Mouse (Mus musculus) liver, embryonic 16.5 days (tissue): ENCODE data around the gene Acadsb. TPM values are rescaled to one million over a fixed set of nuclear protein-coding genes. Genes with fewer than 3 reads are reported as not detected.
A peak's percentile ranks its signal among the peaks of the same experiment; 100 is the strongest.
"Not testable (repeated sequence)": the region's sequence is repeated elsewhere in the genome, so short reads cannot be mapped to it uniquely, and the experiment has no call there.

Source experiments
- ATAC-seq: fragments of 200-750 bp; cut with Nextera tagmentation; 2 replicates; pipeline ENCODE4 v1.8.0; 2017; ENCODE audit warnings: low read depth, mild to moderate bottlenecking, moderate number of reproducible peaks, moderate library complexity
- H3K27ac ChIP-seq: fragments of 300-500 bp; sonication (generic); 2 replicates; pipeline ENCODE4 v1.5.1; 2014; ENCODE audit warnings: mild to moderate bottlenecking, low read length
- H3K27me3 ChIP-seq: fragments of 300-500 bp; sonication (generic); 2 replicates; pipeline ENCODE4 v1.6.1; 2014; ENCODE audit warnings: low read depth, low read length, mixed read lengths; ENCODE audit not compliant: control insufficient read depth, insufficient read depth
- H3K36me3 ChIP-seq: fragments of 300-500 bp; sonication (generic); 2 replicates; pipeline ENCODE4 v1.6.1; 2014; ENCODE audit warnings: mild to moderate bottlenecking; ENCODE audit not compliant: control insufficient read depth, insufficient read depth
- H3K4me1 ChIP-seq: fragments of 300-500 bp; sonication (generic); 2 replicates; pipeline ENCODE4 v1.6.1; 2014; ENCODE audit warnings: low read depth, low read length, mixed read lengths; ENCODE audit not compliant: control insufficient read depth
- H3K4me2 ChIP-seq: fragments of 300-500 bp; sonication (generic); 2 replicates; pipeline ENCODE4 v1.6.1; 2014; ENCODE audit warnings: low read depth, low read length, mixed read lengths
- H3K4me3 ChIP-seq: fragments of 300-500 bp; sonication (generic); 2 replicates; pipeline ENCODE4 v1.5.1; 2014; ENCODE audit warnings: low read depth, mild to moderate bottlenecking, low read length
- H3K9ac ChIP-seq: fragments of 300-500 bp; sonication (generic); 2 replicates; pipeline ENCODE4 v1.6.1; 2014; ENCODE audit warnings: low read depth, low read length
- H3K9me3 ChIP-seq: fragments of 300-500 bp; sonication (generic); replicated peaks from 2 replicates; pipeline ENCODE4 v1.6.1; 2016; ENCODE audit warnings: low read length; ENCODE audit not compliant: control insufficient read depth
- WGBS: fragments of 180-500 bp; shearing (Covaris S2); extraction: QIAGEN DNeasy Blood & Tissue Kit; methylation state at CpG from one replicate; pipeline ENCODE4 v1.1.7; 2014; ENCODE audit not compliant: insufficient replicate concordance; 5-methylcytosine and 5-hydroxymethylcytosine counted together
- polyA plus RNA-seq: library from polyadenylated mRNA; unstranded; fragments of >200 nt; fragmentation: Nextera tagmentation; extraction: Ambion mirVana; gene quantifications from 2 replicates; pipeline ENCODE4 v1.2.1, GENCODE M21; 2015

The Acadsb gene
- 43.2 and 44.2 TPM in 2 replicates for polyA plus RNA-seq

DNA sequence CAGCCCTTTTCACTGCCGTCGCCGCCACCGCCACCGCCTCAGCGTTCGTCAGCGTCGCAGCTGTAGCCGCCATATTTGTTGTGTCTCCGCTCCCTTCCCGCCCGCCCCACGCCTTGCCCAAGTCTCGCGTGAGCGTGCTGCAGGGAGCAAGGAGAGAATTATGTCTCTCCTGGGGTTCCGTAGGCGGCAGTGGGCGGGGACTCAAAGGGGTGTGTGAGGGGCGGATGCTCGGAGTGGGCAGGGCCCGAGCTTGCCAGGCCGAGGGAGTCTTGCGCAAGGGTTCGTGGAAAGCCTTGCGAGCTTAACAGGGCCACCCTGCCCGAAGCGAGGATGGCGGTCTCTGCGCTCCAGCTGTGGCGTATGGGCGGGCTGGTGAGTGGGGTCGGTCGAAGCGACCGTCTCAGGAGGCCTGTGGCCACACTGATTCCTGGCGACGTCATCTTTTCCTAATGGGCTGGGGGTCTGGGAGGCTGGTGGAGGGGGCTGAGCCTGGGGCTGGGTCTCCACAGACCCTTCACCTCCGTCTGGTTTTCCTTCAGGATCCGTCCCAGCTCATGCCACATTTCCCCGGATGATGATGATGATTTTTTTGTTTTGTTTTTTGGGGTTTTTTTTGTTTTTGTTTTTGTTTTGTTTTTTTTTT is at the start of gene Acadsb, which contains the start of gene Ikzf5:
Acadsb (plus strand) TSS at position 186 of the 643 bp plus-strand sequence.
Ikzf5 (minus strand) TSS at position 106 of the 643 bp plus-strand sequence.
- peak within 1 kb of the TSS; percentile 86 for H3K27ac ChIP-seq
- no peaks in the 10 kb centered on the region for H3K9me3 ChIP-seq
- peak within 1 kb of the TSS; percentile 98 for H3K4me3 ChIP-seq
- H3K4me2 ChIP-seq: peak within 1 kb of the TSS; percentile 78
- no peaks in the 10 kb centered on the region for H3K27me3 ChIP-seq
- H3K4me1 ChIP-seq: peaks cover 14% of the 10 kb centered on the region
- no peaks in the 10 kb centered on the region for H3K36me3 ChIP-seq
- WGBS: 0% methylated on average over 42 of the region's 42 CpGs
- peak within 1 kb of the TSS; percentile 99 for H3K9ac ChIP-seq
- peak; percentile 99 for ATAC-seq

DNA sequence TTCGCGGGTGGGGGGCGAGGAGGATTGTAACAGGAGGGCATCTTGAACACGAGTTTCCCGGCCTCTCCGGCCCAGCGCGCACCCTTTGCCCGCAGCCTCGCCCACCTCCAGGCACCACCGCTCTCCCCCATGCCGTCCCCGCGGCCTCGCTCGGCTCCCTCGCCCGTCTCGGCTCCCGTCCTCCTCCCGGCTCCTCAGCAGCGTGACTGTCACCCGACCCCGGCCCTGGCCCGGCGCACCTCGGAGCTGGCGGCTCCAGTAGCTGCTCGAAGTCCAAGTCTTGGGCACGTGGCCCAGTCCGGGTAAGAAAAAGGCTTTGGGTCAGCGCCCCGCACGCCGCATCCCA is 48.2 kb upstream of the Acadsb start:
- H3K36me3 ChIP-seq: peaks cover 5% of the 10 kb centered on the region
- H3K9ac ChIP-seq: peak overlapping the region; percentile 98
- H3K9me3 ChIP-seq: no peaks in the 10 kb centered on the region
- ATAC-seq: peak; percentile 56
- WGBS: under 1% methylated on average over 35 of the region's 35 CpGs
- no peaks in the 10 kb centered on the region for H3K27me3 ChIP-seq
- H3K4me1 ChIP-seq: peaks cover 15% of the 10 kb centered on the region
- H3K4me3 ChIP-seq: peak overlapping the region; percentile 97
- peak overlapping the region; percentile 97 for H3K4me2 ChIP-seq
- H3K27ac ChIP-seq: peak overlapping the region; percentile 87

DNA sequence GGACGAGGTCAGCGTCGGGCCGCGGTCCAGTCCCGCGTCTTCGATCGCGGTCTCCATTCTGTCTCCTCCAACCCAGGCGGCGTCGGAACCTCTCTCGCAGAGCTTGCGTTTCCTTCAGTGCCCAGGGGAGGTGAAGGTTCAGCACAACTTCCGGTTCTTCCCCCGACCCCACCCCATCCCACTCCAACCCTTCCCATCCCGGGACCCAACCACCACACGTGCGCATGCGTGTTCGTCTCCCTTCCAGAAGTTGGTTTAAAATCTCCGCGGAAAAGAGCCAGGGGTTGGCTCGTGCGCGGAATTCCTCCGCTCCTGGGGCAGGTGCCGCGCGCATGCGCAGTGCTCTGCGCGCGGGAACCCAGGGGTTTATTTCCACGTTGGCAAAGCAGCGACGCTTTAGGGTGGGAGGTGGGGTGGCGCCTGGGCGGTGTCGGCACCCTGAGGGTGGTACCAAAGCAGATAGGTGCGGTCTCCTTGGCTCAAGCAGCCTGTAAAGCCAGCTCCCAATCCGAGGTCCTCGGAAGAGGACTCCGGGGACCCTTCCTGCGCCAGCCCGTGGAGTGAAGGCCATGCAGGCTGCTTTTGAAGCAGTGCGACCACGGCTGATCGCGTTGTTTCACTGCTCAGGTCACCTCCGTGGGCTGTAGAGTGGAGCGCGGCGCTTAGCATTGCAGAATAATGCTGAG is 47.6 kb upstream of the Acadsb start, which contains the start of gene 2310057M21Rik:
2310057M21Rik (minus strand) TSS at position 145 of the 686 bp plus-strand sequence.
- Histone ChIP-seq H3K4me1 (peaks cover 15% of the 10 kb centered on the region), H3K36me3 (peaks cover 3% of the 10 kb centered on the region; the same call in 1 of the 2 replicates), H3K9ac (peak within 1 kb of the TSS; percentile 98), H3K9me3 (no peaks in the 10 kb centered on the region), H3K4me2 (peak within 1 kb of the TSS; percentile 97), H3K4me3 (peak within 1 kb of the TSS; percentile 97), H3K27me3 (no peaks in the 10 kb centered on the region), H3K27ac (peak within 1 kb of the TSS; percentile 87)
- WGBS: under 1% methylated on average over 55 of the region's 55 CpGs
- ATAC-seq: peak; percentile 93

DNA sequence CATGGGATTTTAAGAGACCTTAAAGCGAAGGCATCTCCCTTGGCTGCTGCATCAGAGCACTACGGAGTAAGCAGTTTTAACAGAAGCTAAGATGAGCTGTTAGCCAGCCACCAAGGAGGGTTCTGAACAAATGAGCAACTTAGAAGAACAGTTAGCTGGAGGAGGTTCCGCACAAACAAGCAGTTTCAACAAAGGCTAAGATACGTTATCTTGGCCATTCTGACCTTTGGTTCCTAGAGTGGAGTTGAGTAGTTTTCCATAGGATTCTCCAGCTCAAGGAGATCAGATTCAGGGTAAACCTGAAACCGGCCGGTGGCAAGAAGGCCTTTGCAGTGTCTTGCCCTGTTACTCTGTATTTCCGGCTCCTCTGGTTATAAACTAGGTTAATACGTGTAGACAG is 46.3 kb upstream of the Acadsb start:
- WGBS: 86% methylated on average over 8 of the region's 8 CpGs
- H3K27me3 ChIP-seq: no peaks in the 10 kb centered on the region
- H3K4me2 ChIP-seq: no peak overlapping the region
- H3K9me3 ChIP-seq: no peaks in the 10 kb centered on the region
- peaks cover 15% of the 10 kb centered on the region for H3K4me1 ChIP-seq
- no peak overlapping the region for H3K27ac ChIP-seq
- no peak for ATAC-seq
- H3K9ac ChIP-seq: no peak overlapping the region
- no peaks in the 10 kb centered on the region for H3K36me3 ChIP-seq
- H3K4me3 ChIP-seq: no peak overlapping the region

DNA sequence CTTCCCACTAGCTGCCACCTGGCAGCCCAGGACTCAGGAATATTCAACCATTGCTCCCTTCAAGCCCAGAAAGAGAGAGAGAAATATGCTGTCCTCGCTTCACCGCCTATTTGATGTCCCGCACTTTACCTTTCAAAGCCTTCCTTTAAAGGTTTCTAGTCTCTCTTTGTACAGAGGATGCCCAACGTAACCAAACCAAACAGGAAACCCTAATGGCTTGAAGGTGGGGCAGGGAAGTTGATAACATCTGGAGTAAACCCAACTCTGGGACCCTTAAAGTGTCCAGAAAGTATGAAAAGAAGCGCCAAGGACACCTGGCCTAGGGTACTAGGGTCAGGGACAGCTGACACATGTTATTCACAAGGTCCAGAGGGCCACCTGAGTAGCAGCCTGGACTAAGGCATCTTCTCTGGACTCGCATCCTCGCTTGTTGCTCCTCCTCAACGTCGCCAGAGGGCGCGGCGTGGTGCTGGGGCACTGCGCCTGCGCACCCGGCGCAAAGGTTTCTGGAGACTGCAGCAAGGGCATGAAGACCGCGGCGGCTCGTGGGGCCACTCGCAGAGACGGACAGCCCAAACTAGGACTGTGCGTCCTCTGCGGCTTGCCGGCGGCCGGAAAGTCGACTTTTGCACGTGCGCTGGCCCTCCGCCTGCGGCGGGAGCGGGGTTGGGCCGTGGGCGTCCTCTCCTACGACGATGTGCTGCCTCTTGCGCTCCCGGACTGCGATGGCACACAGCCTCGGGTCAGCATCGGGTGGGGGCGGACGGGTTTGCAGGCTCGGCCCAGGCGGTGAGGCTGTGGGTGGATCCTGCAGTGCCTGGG is 39.5 kb upstream of the Acadsb start, which contains the start of gene Pstk:
Pstk (plus strand) TSS at position 494 of the 822 bp plus-strand sequence.
- H3K4me3 ChIP-seq: peak within 1 kb of the TSS; percentile 78
- peak; percentile 93 for ATAC-seq
- no peaks in the 10 kb centered on the region for H3K9me3 ChIP-seq
- peak within 1 kb of the TSS; percentile 90 for H3K4me2 ChIP-seq
- H3K4me1 ChIP-seq: peaks cover 16% of the 10 kb centered on the region
- H3K36me3 ChIP-seq: no peaks in the 10 kb centered on the region
- WGBS: 2% methylated on average over 47 of the region's 47 CpGs
- H3K27ac ChIP-seq: peak within 1 kb of the TSS; percentile 92
- peak within 1 kb of the TSS; percentile 91 for H3K9ac ChIP-seq
- H3K27me3 ChIP-seq: no peaks in the 10 kb centered on the region

DNA sequence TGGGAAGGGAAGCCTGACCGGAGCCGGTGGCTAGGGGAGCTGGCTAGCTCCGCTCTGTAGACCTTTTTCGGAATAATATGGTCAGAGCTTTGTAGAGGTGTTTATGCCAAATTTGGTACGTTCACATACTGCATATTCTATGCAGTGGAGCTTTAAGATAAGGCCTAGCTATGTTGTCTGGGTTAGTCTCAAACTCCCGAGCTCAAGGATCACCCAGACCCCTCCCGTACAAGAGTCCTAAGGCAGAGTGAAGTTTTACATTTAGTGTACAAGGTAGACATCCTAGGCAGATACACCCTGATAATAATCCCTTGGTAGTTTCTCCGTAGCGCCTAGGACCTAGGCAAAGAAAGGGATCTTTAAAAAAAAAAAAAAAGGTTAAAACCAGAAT is 38.9 kb upstream of the Acadsb start:
- Histone ChIP-seq H3K27me3 (no peaks in the 10 kb centered on the region), H3K9ac (peak overlapping the region; percentile 91), H3K4me2 (peak overlapping the region; percentile 90), H3K4me3 (peak overlapping the region; percentile 78), H3K27ac (peak overlapping the region; percentile 92), H3K36me3 (no peaks in the 10 kb centered on the region), H3K9me3 (no peaks in the 10 kb centered on the region), H3K4me1 (peaks cover 16% of the 10 kb centered on the region)
- peak; percentile 19 for ATAC-seq
- 5% methylated on average over 9 of the region's 9 CpGs for WGBS

DNA sequence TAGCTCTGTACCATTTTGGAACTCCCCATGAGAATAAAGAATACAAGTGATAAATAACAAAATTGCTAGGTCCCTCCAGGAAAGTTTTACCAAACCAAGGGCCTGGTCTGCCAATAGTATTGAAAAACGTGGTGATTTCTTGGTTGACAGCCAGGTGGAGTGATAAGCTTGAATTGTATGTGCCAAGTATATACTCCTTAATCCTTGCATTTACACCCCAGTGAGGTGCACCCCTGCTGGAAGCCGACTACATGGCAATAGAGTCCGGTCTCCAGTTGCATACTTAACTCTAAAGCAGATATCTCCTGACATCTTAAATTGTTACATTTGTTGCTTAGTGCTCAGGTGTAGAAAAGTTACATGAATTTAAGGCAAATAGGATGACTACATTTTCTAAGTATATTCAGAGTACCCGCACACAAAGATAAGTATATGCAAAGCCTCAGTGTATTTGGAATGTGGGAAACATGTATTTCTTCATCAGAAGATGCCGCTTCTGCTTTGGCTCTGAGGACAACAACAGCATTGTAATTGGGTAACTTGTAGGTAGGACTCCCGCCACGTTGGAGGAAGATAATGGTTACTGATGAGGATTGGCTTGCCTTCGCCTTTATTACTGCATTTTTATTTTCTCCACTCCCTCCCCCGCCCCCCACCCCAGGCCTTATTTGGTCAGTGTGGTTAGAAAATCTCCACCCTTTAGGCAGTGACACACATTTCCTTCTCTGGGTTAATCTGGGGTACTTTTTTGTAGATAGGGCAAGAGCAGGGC is 38.3 kb upstream of the Acadsb start:
- WGBS: 28% methylated on average over 9 of the region's 9 CpGs
- H3K27me3 ChIP-seq: no peaks in the 10 kb centered on the region
- peaks cover 16% of the 10 kb centered on the region for H3K4me1 ChIP-seq
- H3K36me3 ChIP-seq: no peaks in the 10 kb centered on the region
- H3K27ac ChIP-seq: no peak overlapping the region; the same call in 1 of the 2 replicates
- H3K9ac ChIP-seq: no peak overlapping the region
- H3K4me3 ChIP-seq: peak overlapping the region; percentile 78
- no peaks in the 10 kb centered on the region for H3K9me3 ChIP-seq
- ATAC-seq: no peak
- peak overlapping the region; percentile 90 for H3K4me2 ChIP-seq

DNA sequence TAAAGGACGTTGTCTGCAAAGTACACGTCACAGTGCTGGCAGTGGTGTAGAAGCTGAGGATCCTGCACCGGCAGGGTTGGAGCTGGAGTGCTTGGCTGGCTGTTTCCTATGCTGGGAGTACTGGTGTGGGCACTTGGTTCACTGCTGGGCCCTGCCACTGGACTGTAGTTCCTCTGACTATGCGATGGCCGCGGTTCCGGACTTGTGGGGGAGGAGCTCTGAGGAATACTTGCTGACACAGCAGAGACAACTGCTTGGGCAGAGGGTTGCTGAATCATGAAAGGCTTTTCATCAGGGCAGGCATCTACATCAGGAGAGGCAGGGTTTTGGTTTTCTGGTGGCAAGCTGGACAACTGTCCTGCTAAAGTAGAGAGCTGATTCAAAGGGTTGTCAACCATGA is 18.6 kb upstream of the Acadsb start:
- not testable (repeated sequence) for H3K4me3 ChIP-seq, H3K27ac ChIP-seq, H3K4me1 ChIP-seq, H3K27me3 ChIP-seq, ATAC-seq, H3K4me2 ChIP-seq, H3K9me3 ChIP-seq, H3K9ac ChIP-seq
- WGBS: 90% methylated on average over 6 of the region's 7 CpGs
- H3K36me3 ChIP-seq: peaks cover 17% of the 10 kb centered on the region
